Mouse (Mus musculus): ENCODE measurements around the gene Hsd17b13. TPM values are rescaled to one million over a fixed set of nuclear protein-coding genes. Genes with fewer than 3 reads are reported as not detected.
"Not testable (repeated sequence)": the region's sequence is repeated elsewhere in the genome, so short reads cannot be mapped to it uniquely, and the experiment has no call there.

The Hsd17b13 gene
- polyA plus RNA-seq, 1 experiment from 2014 or later: not detected

DNA sequence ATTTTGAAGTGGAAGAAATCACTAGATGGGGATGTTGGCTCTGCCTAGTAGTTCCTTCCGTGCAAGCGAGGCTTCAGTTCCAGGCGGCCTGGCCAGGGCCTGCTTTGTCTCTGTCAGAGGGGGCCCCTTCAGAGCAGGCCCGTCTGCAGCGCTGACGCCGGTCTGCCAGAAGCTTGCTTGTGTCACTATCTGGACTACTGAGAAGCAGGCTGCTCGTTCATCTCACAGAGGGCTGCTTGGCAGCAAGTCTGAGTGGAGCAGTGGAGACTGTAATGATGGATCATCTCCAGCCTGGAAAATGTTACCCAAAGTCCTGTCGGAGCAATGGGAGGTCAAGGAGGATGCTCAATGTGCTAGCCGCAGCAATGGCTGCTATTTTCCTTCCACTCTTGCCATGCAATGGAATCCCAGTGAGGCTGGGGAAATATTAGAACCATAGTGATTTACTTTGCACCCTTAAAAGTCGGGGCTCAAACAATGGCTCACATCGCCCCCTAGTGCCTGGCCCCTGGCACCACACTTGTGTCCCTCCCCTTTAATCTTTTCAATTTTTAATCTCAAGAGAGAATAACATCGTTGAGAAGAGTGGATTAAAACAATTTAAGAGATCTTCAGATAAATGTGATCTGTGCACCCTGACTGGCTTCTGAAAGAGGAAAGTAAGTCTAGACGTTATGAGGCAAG, 40.2 kb downstream of the Hsd17b13 start:
- WGBS: 36% methylated on average over 14 of the region's 14 CpGs
- Histone ChIP-seq H3K9ac (replicated peaks) (no peak overlapping the region), H3K4me3 (no peak overlapping the region), H3K27me3 (no peaks in the 10 kb centered on the region; the same call in 1 of the 2 replicates), H3K4me1 (peaks cover 24% of the 10 kb centered on the region), H3K9me3 (0 out of 2 replicates have a peak, but pooled peaks cover 4% of the 10 kb centered on the region), H3K27ac (replicated peaks) (peak overlapping the region; percentile 38; the same call in 1 of the 2 replicates), H3K4me2 (replicated peaks) (no peak overlapping the region), H3K36me3 (no peaks in the 10 kb centered on the region)
- peak; percentile 66; the same call in 1 of the 2 replicates for ATAC-seq (replicated peaks)

DNA sequence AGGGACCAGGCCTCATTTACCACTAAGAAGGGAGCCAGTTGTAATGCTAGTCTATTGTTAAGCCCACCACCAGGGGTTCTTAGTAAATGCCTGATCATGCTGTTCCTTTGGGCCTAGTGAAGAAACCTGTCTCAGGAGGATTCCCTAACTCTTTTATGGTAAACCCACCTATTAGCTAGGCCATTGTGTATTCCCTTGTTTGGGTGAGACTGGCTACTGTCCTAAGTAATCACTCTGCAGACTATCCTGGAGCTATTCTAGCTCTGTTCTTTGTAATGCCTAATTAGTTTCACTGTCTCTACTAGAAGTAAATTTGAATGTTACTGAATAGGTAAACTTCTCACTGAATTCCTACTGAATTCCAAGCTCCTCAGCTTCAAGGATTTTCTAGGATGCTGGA, 45.3 kb downstream of the Hsd17b13 start:
- not testable (repeated sequence) for H3K27ac ChIP-seq (replicated peaks); H3K4me2 ChIP-seq (replicated peaks); H3K4me3 ChIP-seq; H3K27me3 ChIP-seq; ATAC-seq (replicated peaks); H3K9me3 ChIP-seq; H3K4me1 ChIP-seq; H3K36me3 ChIP-seq; H3K9ac ChIP-seq (replicated peaks)

DNA sequence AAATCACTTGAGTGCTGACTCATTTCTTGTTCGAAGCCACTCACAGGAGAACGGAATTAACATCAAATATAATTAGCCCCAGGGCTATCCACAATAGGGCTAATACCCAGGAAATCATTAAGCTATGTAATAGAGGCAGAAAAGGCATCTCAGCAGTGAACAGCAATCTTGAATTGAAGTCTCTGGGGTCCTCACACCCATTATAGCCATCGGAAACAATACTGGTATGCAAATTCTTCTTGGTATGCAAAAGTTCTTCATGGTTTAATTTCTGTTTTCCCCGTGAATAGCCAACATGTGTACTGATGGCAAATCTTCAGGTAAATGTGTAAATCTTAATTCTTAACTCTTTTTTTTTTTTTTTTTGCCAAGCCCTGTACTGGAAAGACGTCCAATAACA, 46.7 kb downstream of the Hsd17b13 start:
- H3K9me3 ChIP-seq: 0 out of 2 replicates have a peak, but pooled peaks cover 4% of the 10 kb centered on the region
- 0 out of 2 replicates have a peak, but pooled peaks cover 4% of the 10 kb centered on the region for H3K4me1 ChIP-seq
- no peaks in the 10 kb centered on the region for H3K36me3 ChIP-seq
- 50% methylated on average over 5 of the region's 5 CpGs for WGBS
- no peaks in the 10 kb centered on the region for H3K27me3 ChIP-seq
- no peak overlapping the region for H3K4me2 ChIP-seq (replicated peaks)
- no peak overlapping the region for H3K4me3 ChIP-seq
- no peak overlapping the region for H3K27ac ChIP-seq (replicated peaks)
- H3K9ac ChIP-seq (replicated peaks): no peak overlapping the region
- ATAC-seq (replicated peaks): no peak

DNA sequence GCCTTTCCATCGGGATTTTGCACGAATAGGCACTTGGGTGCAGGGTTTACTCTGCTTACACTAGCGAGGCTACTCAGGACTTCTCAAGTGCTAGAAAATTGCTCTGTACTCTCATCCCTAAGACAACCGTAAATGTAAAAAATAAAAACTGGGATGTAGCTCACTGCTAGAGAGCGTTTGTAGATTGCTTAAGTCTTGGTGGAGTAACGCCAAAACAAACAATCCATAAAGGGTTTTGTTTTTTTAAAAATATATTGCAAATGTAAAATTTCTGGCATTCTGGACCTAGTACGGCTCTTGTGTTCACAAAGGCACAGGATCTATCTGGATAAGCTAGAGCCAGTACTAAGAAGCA, 49.0 kb downstream of the Hsd17b13 start:
- WGBS: 93% methylated on average over 7 of the region's 7 CpGs
- no peaks in the 10 kb centered on the region for H3K27me3 ChIP-seq
- H3K27ac ChIP-seq (replicated peaks): no peak overlapping the region
- 0 out of 2 replicates have a peak, but pooled peaks cover 4% of the 10 kb centered on the region for H3K4me1 ChIP-seq
- no peak overlapping the region for H3K9ac ChIP-seq (replicated peaks)
- H3K4me3 ChIP-seq: no peak overlapping the region
- H3K9me3 ChIP-seq: 0 out of 2 replicates have a peak, but pooled peaks cover 4% of the 10 kb centered on the region
- no peaks in the 10 kb centered on the region for H3K36me3 ChIP-seq
- no peak overlapping the region for H3K4me2 ChIP-seq (replicated peaks)
- 0 out of 2 replicates have a peak, but pooled peaks have one; percentile 16 for ATAC-seq (replicated peaks)

DNA sequence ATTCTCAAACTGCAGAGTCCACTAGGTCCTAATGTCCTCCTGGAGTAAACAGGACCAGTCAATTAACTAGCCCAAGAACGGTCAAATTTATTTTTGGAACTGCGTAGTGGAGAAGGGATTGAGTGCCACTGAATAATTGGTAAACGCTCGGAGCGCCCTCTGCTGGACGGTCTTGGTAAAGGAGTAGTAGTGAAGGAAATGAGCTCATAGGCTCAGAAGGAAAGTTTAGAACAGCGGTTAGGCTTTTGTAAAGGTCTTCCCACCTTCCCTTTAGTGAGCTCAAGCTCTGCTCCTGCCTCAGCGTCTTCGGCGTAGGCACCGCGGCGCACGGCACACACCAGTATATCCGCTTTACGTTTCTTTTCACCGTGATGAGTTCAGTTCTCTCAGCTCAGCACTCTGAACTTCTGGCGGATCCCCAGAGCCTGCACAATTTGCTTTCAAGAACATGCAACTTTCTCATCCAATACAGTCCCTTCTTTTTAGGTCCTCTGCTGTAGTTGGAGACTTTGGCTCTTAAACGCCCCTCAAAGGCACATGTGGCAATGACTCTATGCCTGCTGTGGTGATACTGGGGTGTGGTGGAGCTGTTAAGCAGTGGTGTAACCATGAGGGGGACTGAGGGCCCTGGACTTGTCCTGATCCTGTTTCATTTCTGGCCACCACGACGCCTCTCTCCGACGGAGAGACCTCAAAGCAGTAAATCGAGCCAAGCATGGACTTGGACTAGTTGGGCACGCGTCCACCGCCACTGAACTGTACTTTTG, 49.6 kb downstream of the Hsd17b13 start:
- Histone ChIP-seq H3K9me3 (no peaks in the 10 kb centered on the region), H3K4me3 (no peak overlapping the region), H3K27me3 (no peaks in the 10 kb centered on the region), H3K4me2 (replicated peaks) (peak overlapping the region; percentile 26), H3K27ac (replicated peaks) (no peak overlapping the region), H3K4me1 (0 out of 2 replicates have a peak, but pooled peaks cover 4% of the 10 kb centered on the region), H3K36me3 (no peaks in the 10 kb centered on the region), H3K9ac (replicated peaks) (no peak overlapping the region)
- WGBS: 31% methylated on average over 27 of the region's 27 CpGs
- peak; percentile 57; the same call in 1 of the 2 replicates for ATAC-seq (replicated peaks)

DNA sequence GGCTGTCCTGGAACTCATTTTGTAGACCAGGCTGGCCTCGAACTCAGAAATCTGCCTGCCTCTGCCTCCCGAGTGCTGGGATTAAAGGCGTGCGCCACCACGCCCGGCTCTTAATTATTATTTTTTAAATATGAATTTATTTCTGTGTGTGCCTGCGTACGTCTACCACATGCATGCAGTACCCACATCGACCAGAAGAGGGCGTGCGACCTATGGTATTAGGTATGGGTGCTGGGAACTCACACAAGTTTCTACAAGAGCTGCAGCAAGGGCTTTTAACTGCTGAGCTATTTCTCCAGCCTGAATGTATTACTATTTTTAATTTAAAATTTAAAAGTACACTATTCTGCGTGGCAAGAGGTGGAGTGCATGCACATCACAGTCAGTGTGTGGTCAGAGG, 50.8 kb downstream of the Hsd17b13 start:
- no peaks in the 10 kb centered on the region for H3K27me3 ChIP-seq
- WGBS: 76% methylated on average over 12 of the region's 12 CpGs
- H3K4me2 ChIP-seq (replicated peaks): no peak overlapping the region
- no peak overlapping the region for H3K27ac ChIP-seq (replicated peaks)
- no peak for ATAC-seq (replicated peaks)
- 0 out of 2 replicates have a peak, but pooled peaks cover 4% of the 10 kb centered on the region for H3K4me1 ChIP-seq
- H3K9me3 ChIP-seq: no peaks in the 10 kb centered on the region
- no peaks in the 10 kb centered on the region for H3K36me3 ChIP-seq
- no peak overlapping the region for H3K9ac ChIP-seq (replicated peaks)
- H3K4me3 ChIP-seq: no peak overlapping the region

DNA sequence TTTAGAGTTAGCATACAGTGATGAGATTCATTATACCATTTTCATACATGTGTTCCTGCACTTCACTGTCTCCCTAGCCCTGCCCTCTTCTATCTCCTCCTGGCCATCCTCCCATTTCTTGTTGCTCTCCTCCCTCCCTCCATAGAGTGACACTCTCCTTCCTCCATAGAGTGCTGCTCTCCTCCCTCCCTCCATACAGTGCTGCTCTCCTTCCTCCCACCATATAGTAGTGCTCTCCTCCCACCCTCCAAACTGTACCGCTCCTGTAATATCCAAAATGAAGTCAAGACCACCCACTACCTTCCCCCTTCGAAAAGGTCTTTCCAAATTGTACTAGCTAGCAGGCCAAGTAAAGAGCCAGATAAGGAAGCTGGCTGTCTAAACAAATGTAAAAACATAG, 53.5 kb downstream of the Hsd17b13 start:
- Histone ChIP-seq H3K36me3 (no peaks in the 10 kb centered on the region), H3K9ac (replicated peaks) (no peak overlapping the region), H3K27ac (replicated peaks) (no peak overlapping the region), H3K27me3 (no peaks in the 10 kb centered on the region), H3K4me3 (no peak overlapping the region), H3K9me3 (no peaks in the 10 kb centered on the region), H3K4me2 (replicated peaks) (no peak overlapping the region), H3K4me1 (0 out of 2 replicates have a peak, but pooled peaks cover 4% of the 10 kb centered on the region)
- ATAC-seq (replicated peaks): no peak
- WGBS: 87% methylated on average over 2 of the region's 2 CpGs

DNA sequence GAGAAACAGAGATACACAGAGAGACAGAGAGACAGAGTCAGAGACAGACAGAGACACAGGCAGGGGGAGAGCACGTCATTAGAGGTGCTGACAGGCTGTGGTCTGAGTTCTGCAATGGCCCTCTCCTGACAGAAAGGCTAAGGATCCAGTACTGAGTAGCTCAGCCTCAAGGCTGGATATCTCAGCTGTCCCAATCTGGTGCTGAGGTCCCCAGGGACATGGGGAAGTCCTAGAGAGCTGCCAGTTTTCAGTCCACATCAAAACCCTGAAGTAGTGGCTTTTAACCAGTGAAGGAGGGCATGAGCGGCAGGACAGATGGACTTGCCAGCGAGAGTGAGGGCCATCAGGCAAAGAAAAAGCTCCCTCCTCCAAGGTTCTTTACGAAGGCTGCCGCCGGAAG, 54.1 kb downstream of the Hsd17b13 start:
- no peaks in the 10 kb centered on the region for H3K36me3 ChIP-seq
- ATAC-seq (replicated peaks): no peak
- no peak overlapping the region for H3K4me3 ChIP-seq
- no peak overlapping the region for H3K4me2 ChIP-seq (replicated peaks)
- 0 out of 2 replicates have a peak, but pooled peaks cover 4% of the 10 kb centered on the region for H3K4me1 ChIP-seq
- no peaks in the 10 kb centered on the region for H3K27me3 ChIP-seq
- 88% methylated on average over 6 of the region's 6 CpGs for WGBS
- H3K27ac ChIP-seq (replicated peaks): no peak overlapping the region
- H3K9ac ChIP-seq (replicated peaks): no peak overlapping the region
- H3K9me3 ChIP-seq: no peaks in the 10 kb centered on the region

DNA sequence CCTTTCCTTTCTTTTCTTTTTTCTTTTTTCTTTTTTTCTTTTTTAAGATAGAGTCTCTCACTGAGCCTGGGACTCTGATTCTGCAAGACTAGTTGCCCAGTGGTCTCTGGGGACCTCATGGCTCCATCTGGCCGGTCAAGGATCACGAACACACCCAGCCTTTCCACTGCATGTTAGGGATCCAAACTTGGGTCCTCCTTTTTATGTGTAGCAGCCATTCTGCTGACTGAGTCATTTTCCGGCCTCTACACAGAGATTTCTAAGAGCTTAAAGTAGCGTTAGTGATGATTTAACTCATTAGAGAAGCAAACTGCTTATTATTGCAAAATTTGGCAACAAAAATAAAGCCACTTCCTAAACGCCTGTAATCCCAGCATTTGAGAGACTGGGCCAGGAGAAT, 54.8 kb downstream of the Hsd17b13 start:
- no peak overlapping the region for H3K27ac ChIP-seq (replicated peaks)
- no peaks in the 10 kb centered on the region for H3K9me3 ChIP-seq
- H3K9ac ChIP-seq (replicated peaks): no peak overlapping the region
- H3K27me3 ChIP-seq: no peaks in the 10 kb centered on the region
- H3K4me3 ChIP-seq: no peak overlapping the region
- no peaks in the 10 kb centered on the region for H3K4me1 ChIP-seq
- ATAC-seq (replicated peaks): no peak
- no peaks in the 10 kb centered on the region for H3K36me3 ChIP-seq
- no peak overlapping the region for H3K4me2 ChIP-seq (replicated peaks)
- 66% methylated on average over 5 of the region's 5 CpGs for WGBS

DNA sequence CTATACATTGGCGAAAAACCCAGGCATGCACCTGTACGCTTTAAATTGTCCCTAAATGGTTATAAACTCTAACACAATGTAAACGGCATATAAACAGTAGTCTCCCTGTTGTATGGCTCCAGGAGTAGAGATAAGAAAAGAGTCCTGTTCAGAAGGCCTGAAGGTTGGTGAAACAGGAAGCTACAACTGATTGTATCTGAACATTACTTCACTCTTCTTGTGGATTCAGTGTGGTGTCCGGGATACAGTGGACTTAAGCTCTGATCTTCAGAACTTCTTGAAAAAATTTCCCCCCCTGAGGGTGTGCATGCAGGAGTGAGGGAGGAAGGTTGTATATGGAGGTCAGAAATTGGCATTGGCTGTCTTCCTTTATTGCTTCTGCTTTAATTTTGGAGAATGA, 57.7 kb downstream of the Hsd17b13 start:
- Histone ChIP-seq H3K4me2 (replicated peaks) (no peak overlapping the region), H3K36me3 (no peaks in the 10 kb centered on the region), H3K4me1 (no peaks in the 10 kb centered on the region), H3K4me3 (no peak overlapping the region), H3K27me3 (no peaks in the 10 kb centered on the region), H3K27ac (replicated peaks) (no peak overlapping the region), H3K9ac (replicated peaks) (no peak overlapping the region), H3K9me3 (no peaks in the 10 kb centered on the region)
- 91% methylated on average over 4 of the region's 4 CpGs for WGBS
- ATAC-seq (replicated peaks): no peak

DNA sequence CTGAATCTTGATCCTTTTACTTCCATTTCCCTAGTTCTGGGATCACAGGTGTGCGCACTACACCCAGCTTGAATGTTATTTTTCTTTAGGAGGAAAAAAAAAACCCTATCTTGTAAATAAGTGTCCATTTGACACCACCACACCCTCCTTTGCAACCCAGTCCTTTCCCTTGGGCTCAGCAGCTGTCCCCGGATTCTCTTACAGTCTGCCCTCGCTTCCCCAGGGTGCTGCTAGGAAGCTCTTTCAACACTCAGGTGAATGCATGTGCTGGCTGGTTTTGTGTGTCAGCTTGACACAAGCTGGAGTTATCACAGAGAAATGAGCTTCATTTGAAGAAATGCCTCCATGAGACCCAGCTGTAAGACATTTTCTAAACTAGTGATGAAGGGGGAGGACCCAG, 59.0 kb downstream of the Hsd17b13 start:
- 76% methylated on average over 3 of the region's 3 CpGs for WGBS
- no peak for ATAC-seq (replicated peaks)
- H3K4me2 ChIP-seq (replicated peaks): no peak overlapping the region

DNA sequence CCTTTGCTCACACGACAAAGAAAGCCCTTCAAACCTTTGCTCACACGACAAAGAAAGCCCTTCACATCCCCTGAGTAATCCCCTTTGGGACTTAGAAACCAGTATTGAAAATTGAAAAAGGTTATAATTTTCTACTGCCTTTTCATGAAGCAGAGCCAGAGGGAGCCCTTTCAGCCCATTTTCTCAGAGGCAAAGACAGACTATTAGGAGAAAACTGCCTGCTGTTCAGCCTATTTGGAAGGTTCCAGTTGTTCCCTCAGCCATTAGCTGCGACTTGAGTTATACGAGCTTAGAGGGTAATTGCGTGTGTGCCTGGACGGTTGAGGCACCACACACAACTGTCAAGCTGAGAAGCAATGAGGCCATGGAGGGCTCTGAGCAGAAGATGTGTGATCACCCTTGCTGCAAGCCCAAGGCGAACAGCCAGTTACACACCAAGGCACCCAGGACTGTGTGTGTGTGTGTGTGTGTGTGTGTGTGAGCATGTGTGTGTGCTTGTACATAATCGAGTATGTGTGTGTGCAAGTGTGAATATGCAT, 59.8 kb downstream of the Hsd17b13 start:
- Histone ChIP-seq H3K4me3 (no peak overlapping the region), H3K4me2 (replicated peaks) (no peak overlapping the region), H3K4me1 (no peaks in the 10 kb centered on the region), H3K27me3 (no peaks in the 10 kb centered on the region), H3K27ac (replicated peaks) (no peak overlapping the region), H3K9ac (replicated peaks) (no peak overlapping the region), H3K36me3 (no peaks in the 10 kb centered on the region), H3K9me3 (no peaks in the 10 kb centered on the region)
- WGBS: 29% methylated on average over 8 of the region's 8 CpGs
- peak; percentile 51; the same call in 1 of the 2 replicates for ATAC-seq (replicated peaks)

More for the DNA sequence above, 59.0 kb downstream of the Hsd17b13 start:
- Histone ChIP-seq H3K9me3 (no peaks in the 10 kb centered on the region), H3K36me3 (no peaks in the 10 kb centered on the region), H3K9ac (replicated peaks) (no peak overlapping the region), H3K4me3 (no peak overlapping the region), H3K27ac (replicated peaks) (no peak overlapping the region), H3K27me3 (no peaks in the 10 kb centered on the region), H3K4me1 (no peaks in the 10 kb centered on the region)

Measured in forebrain, embryonic 15.5 days (tissue).